Mouse (Mus musculus) ES-Bruce4 (cell line): ENCODE data around the gene Map3k3.

Source experiments
- CTCF ChIP-seq: IDR thresholded peaks from one replicate; pipeline ENCODE4 v1.8.1; 2011; ENCODE audit warnings: low read depth, low read length
- POLR2A ChIP-seq: IDR thresholded peaks from one replicate; pipeline ENCODE4 v1.8.1; 2011; ENCODE audit warnings: low read length; ENCODE audit not compliant: insufficient read depth

DNA sequence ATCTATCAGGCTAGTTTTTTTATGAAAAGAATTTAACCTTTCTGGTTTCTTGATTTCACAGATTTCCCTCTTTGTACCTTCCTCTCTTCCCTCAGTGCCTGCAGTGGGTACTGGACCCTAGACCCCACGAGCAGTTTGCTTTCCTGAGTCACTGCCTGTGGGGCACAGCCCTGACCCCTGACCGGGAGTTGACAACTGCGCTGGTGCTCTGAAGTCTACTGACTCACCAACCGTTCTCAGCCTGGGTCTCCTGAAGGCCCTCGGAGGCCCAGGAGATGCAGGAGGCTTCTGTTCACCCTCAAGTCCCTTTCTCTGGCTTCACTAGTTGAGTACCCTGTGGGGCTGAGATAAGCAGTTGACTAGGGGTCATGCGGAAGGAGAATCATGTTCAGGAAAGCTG, 29.1 kb upstream of the Map3k3 start:
- TF ChIP-seq CTCF, result no peak
- no peak for TF ChIP-seq POLR2A
